Mouse (Mus musculus): ENCODE measurements around the gene Chkb.
"Not testable (repeated sequence)": the region's sequence is repeated elsewhere in the genome, so short reads cannot be mapped to it uniquely, and the experiment has no call there.

Chkb gene

DNA sequence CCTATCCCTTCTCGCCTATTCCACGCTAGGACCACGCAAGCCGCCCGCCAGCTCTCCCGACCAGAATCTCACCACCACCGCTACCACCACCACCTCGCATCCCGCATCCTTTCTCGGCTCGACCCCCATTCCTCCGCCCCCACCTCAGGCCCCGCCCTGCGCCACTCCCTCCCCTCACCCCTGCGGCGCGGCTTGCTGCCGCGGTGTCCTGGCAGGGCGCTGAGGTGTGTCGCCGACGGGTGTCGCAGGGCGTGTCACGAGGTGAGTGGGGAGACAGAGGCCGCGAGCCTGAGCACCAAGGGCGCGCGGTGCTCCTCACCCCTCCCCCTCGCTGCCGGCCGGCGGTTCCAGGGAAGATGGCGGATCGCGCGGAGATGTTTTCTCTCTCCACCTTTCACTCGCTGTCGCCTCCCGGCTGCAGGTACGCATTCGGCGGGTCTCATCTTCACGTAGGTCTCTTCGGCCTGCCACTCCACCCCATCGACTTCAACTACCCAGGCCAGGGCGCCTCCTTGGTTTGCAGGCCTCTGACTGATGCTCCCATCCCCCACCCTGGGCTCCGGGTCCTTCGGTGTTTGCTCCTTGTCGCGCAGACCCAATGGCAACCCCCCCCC lies 24.3 kb upstream of the Chkb start, which contains the start of gene Mapk8ip2:
TSS of gene Mapk8ip2 (plus strand) at position 49 of the 614 bp plus-strand sequence.
- no peak for DNase-seq

DNA sequence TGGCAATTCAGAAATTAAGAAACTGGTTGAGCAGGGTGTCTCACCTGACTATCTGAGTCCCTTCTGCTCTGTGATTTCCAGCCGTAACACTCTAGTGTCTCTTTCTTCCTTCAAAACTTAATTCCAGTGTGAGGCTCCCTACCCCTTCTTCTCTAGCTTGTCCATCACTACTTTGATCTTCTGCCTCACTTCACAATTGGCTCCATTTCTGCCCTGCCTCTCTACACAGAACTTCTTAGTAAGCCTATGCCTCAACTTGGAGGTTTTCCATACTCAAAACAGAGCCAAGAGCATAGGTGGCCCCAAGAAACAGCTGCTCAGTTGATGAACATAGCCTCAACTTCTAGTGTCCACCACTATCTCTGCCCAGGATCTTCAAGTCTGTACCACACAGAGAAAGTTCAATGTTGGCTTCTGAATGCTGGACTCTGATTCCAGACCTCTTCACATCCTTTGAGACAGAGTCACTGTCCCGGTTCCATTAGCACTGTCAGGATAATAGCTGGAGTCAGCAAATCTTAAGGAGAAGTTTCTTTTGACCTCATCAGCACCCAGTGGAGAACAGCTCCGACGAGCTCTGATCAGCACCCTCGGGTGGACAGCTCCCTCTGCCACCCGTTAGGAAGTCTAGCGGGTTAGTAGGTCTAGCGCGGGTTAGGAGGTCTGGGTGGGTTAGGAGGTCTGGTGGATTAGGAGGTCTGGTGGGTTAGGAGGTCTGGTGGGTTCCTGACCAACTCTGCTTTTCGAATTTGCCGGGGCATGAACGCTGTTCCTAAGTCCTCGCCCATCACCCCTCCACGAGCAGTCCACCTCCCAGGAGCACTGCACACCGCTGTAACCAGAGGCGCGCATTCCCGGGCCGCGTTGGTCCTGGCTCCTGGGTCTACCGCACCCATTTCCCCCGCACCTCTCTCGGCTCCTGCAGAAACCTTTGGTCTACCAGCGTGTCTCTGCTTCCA lies 23.5 kb upstream of the Chkb start:
- peak in 1 of 2 experiments; percentile 52 for DNase-seq

GRCm38 (mm10) chr15:89442486-89443070 lies 12.9 kb upstream of the Chkb start:
- DNase-seq, result no peak

GRCm38 (mm10) chr15:89435878-89436277 lies 6.2 kb upstream of the Chkb start:
- DNase-seq, result no peak

DNA sequence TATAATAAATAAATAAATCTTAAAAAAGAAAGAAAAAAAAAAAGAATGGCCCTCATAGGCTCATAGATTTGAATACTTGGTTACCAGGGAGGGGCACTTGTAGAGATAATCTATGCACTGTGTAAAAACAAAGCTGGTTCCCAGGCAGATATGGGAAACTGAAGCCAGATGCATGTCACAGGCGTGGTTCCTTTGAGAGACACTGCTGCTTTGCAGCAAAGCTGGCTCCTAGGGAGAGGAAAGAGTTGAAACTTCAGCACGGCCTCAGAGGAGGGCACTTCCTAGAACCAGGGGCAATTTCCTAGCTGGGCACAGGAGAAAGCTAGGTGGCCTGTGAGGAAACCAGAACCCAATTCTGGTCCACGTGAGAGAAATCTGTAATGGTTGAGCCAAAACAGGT lies 4.4 kb upstream of the Chkb start:
- no peak for DNase-seq

DNA sequence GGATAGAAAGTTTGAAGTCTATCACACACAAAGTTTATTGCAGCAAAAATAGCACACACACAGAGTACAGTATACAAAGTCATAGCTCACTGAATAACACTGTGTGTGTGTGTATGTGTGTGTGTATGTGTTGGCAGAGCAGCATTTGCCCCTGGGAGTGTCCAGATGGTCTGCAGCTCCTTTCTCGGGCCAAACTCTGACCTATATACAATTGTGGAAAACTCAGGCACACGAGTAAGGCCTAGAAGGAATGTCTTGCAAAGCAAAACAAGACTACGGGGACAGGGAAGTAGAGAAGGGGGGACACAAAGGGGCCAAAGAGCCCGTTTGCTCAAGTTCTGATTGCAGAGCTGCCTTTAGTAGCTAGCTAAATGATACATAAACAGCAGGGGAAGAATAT lies 3.2 kb upstream of the Chkb start:
- DNase-seq, result no peak

- no peak for DNase-seq
These were observed 2.1 kb upstream of the Chkb start for GRCm38 (mm10) chr15:89431806-89432205.

DNA sequence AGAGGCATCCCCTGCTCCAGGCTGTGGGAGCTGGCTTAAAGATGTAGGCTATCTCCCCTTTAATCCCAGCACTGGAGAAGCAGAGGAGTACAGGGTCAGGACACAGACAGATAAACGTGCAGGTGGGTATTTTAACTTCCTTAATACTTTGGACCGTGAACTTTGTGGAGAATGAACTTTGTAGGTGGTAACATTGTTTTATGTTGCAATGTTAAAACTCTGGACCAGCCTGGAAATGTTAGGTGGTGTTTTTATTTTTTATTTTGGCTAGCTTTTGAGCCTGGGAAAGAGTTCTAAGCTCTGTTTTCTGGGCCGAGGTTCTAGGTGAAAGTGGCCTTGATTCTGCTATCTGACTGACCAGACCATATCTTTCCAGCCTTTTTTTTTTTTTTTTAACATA lies 1.6 kb upstream of the Chkb start:
- DNase-seq, result no peak

DNA sequence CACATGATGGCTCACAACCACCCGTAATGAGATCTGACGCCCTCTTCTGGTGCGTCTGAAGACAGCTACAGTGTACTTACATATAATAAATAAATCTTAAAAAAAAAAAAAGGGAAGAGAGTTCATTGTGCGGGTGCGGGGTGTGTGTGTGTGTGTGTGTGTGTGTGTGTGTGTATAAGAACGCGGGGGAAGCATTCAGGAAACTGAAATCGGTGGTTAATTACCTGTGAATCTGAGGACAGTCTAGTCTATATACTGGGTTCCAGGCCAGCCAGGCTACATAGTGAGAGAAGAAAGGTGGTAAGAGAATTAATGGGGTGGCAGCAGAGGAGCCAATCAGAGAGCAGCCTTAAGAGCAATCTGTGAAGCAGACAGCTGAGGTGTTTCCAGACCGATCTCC lies 1.1 kb upstream of the Chkb start:
- not testable (repeated sequence) for DNase-seq

DNA sequence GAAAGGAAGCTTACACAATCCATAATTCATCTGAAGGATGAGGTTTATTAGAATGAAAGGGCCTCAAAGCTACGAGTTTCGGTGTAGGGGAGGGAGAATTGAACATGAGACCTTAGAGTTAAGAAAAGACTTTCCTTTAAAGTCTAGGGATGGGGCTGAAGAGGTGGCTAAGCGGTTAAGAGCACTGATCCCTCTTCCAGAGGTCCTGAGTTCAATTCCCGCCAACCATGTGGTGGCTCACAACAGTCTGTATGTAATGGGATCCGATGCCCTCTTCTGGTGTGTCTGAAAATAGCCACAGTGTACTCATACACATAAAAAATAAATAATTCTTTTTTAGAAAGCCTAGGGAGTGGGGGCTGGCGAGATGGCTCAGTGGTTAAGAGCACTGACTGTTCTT lies 633 bp upstream of the Chkb start:
- DNase-seq, result no peak

GRCm38 (mm10) chr15:89428821-89429351 lies 822 bp downstream of the Chkb start:
- no peak for DNase-seq

DNA sequence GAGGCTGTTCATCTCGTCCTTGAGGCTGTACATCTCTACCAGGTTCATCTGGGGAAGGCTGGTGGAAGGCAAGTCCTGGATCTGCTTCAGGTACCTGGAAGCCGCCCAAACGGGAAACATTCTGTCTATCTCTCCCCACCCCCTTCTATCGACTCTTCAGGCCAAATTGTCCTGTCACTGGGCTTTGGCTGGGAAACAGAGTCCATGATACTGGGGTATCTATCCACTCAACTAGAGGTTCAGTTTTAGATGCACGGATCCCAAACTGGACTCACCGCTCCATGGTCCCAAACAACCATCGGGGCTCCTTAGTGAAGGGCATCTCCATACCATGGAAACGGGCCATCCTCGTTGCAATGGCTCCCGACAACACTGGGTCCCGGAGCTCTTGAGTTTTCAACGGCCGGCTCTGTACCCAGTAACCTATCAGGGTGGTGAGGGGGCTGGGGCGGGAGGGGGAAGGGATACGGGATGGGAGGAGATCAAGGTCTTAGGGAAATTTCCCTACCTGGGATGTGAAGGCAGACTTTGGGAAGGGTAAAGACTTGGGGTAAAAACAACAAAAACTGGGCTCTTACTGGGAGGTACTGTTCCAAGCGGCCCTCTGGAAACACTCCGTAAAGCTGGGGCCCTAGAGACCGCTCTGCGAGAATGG lies 1.4 kb downstream of the Chkb start:
- no peak for DNase-seq

GRCm38 (mm10) chr15:89426716-89427115 lies 3.0 kb downstream of the Chkb start:
- DNase-seq, result no peak

GRCm38 (mm10) chr15:89425711-89426121 lies 4.0 kb downstream of the Chkb start, which contains the start of gene Cpt1b:
Gene Cpt1b, minus strand, starts transcription at chr15:89425863.
- DNase-seq, result no peak

DNA sequence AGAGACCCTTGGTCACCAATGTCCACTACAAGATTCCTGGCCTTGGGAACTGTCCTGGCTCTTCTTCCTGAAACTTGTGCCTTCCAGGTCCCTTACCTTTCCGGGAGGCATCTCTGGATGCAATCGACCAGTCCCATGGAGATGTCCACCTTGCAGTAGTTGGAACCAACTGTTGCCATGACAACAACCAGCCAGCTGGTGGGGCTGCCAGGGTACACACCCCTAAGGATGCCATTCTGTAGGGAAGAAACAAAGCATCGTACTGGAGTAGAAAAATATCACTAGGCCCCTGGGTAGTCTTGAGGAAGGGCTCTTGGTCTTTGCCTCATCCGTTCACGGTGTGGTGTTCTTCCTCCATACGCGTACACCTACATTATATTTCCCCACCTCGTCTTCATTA lies 5.1 kb downstream of the Chkb start:
- DNase-seq, result no peak

GRCm38 (mm10) chr15:89421938-89422337 lies 7.8 kb downstream of the Chkb start:
- no peak for DNase-seq

DNA sequence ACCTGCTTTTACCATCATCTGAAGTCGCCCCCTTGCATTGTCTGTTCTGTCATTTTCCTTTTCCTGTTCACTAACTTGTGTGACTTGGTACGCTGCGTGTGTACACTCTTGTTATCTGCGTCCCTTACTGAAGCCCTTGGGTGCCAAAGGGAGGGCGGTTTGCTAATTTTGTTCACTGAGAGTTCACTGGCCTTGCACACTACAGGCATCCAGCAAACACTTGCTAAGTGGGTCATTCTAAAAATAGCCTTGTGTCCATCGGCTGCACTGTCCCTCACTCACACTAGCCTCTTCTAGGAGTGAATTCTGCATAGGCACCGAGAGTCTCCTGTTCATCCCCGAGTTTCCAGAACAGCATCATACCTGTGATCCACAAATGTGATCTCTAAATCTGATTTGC lies 14.4 kb downstream of the Chkb start:
- DNase-seq, result no peak

DNA sequence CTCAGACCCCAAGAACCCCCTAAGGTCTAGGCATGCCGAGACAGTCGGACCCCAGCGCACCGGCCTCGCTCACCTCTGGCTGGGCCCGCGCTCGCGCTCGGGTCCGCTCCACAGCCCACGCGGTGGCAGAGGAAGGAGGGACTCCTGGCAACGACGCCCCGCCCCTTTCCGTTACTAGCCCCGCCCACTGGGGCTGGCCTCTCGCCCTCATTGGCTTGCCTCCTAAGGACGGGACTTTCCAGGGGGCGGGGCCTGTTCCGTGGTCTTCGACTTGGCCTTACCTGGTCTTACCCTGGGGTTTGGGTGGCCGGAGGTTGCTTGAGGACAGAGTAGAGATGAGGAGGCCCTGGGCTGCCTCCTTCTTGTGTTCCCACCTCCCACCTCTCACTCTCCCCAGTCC lies 19.6 kb downstream of the Chkb start, which contains the start of gene Syce3:
TSS of gene Syce3 (minus strand) at position 386 of the 400 bp plus-strand sequence.
- DNase-seq, result no peak

GRCm38 (mm10) chr15:89406691-89407090 lies 23.0 kb downstream of the Chkb start:
- no peak for DNase-seq

GRCm38 (mm10) chr15:89404831-89405623 lies 24.7 kb downstream of the Chkb start:
- no peak for DNase-seq

- no peak for DNase-seq
These were observed 27.2 kb downstream of the Chkb start for GRCm38 (mm10) chr15:89402471-89402870.

DNA sequence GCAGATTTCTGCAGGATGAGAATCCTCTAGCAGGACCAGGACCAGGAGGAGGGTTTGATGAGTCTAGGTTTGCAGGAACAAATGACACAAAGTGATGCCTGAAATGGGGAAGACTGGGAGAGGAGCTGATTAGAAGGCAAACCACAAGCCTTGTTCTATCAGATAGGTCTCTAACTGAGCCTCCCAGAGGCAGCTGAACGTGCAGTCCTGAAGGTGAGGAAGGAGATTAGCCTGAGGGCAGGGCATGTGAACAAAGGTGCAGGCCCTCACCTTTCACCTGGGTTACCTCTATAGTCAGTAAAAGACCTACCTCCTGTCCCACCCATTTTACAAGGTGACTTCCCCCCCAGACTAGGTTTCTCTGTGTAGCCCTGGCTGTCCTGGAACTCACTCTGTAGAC lies 30.0 kb downstream of the Chkb start:
- no peak for DNase-seq
